Mouse (Mus musculus) E14TG2a.4 (cell line): Measurements from ENCODE around the gene Pnp.
A peak's percentile ranks its signal among the peaks of the same experiment; 100 is the strongest.
"Not testable (repeated sequence)": the region's sequence is repeated elsewhere in the genome, so short reads cannot be mapped to it uniquely, and the experiment has no call there.

Experiments used
- H3K27me3 ChIP-seq: 2 replicates; pipeline ENCODE4 v1.6.1; 2014; ENCODE audit warnings: low read length, control low read depth; ENCODE audit not compliant: insufficient read depth
- H3K36me3 ChIP-seq: 2 replicates; pipeline ENCODE4 v1.6.1; 2014; ENCODE audit warnings: low read length, control low read depth; ENCODE audit not compliant: insufficient read depth
- H3K4me1 ChIP-seq: replicated peaks from 2 replicates; pipeline ENCODE4 v1.6.1; 2014; ENCODE audit warnings: low read depth, low read length, control low read depth
- H3K4me3 ChIP-seq: replicated peaks from 2 replicates; pipeline ENCODE4 v1.5.1; 2014; ENCODE audit warnings: mild to moderate bottlenecking, low read length
- H3K9me3 ChIP-seq: 2 replicates; pipeline ENCODE4 v1.6.1; 2014; ENCODE audit warnings: low read length, control low read depth
- CTCF ChIP-seq: conservative IDR thresholded peaks from 2 replicates; pipeline ENCODE4 v1.5.1; 2014; ENCODE audit warnings: low read length
- NANOG ChIP-seq: IDR thresholded peaks from 2 replicates; pipeline ENCODE4 v1.6.1; 2014; ENCODE audit warnings: borderline replicate concordance, low read length, mixed read lengths
- POU5F1 ChIP-seq: IDR thresholded peaks from 2 replicates; pipeline ENCODE4 v1.6.1; 2014; ENCODE audit warnings: low read length, borderline replicate concordance

Gene Pnp

DNA sequence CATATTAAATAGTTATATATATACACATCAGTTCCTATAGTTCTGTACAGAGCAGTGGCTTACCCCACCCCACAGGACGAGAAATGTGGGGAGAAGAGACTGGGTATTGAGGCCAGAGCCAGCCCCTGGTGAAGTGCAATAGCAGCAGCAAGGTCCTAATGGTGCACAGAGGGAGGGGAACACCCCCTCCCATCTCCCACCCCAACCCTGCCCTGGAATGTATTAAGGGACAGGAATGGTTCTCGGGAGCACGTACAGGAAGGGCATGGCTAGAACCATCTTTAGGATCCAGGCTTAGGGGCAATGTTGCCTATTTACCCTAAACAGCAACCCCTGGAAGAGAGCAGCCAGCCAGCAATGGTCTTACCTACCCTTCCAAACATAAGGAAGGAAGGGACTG lies 3.5 kb upstream of the Pnp start:
- peaks cover 44% of the 10 kb centered on the region for H3K36me3 ChIP-seq
- peak overlapping the region; percentile 97 for H3K4me3 ChIP-seq
- no peaks in the 10 kb centered on the region for H3K9me3 ChIP-seq
- no peak for TF ChIP-seq NANOG
- TF ChIP-seq POU5F1: no peak
- TF ChIP-seq CTCF: no peak
- no peaks in the 10 kb centered on the region for H3K27me3 ChIP-seq
- peaks cover 57% of the 10 kb centered on the region for H3K4me1 ChIP-seq

DNA sequence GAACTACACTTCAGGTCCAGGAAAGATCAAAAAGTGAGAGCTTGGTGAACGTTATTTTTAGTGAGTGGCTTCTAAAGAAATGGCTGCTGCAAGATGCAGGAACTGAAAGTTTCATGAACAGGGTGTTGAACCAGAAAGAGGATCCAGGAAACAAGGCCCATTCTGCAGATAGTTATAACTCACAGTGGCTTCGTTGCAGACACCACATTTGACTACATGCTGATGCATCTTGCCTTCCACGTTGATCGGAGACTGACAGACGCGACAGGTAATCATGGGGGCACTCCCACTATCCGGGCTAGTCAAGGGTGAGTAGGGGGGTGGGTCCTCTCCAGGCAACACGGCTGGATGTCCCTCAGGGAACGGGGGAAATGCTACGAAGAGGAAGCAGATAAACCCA lies 931 bp upstream of the Pnp start:
- H3K4me3 ChIP-seq: peak overlapping the region; percentile 97
- no peaks in the 10 kb centered on the region for H3K9me3 ChIP-seq
- TF ChIP-seq NANOG (no peak), POU5F1 (no peak), CTCF (no peak)
- H3K4me1 ChIP-seq: peaks cover 67% of the 10 kb centered on the region
- peaks cover 53% of the 10 kb centered on the region for H3K36me3 ChIP-seq
- no peaks in the 10 kb centered on the region for H3K27me3 ChIP-seq

DNA sequence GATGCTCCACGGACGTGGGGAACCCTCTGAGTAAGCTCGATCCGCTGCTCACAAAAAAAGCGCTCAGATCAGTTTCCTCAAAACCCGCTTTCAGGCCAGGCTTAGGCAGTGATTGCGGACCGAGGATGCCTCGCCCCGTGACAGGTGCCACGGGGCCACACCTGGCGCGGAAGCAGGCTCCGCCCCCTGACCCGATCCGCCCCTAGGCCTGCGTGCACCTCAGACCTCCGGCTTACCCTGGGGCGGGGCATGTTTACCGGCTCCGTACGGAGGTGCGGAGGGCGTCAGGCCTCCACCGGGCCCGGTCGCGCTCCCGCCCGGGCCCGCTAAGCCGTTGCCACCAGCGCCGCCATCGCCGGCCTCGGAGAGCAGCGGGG lies 517 bp upstream of the Pnp start:
- H3K9me3 ChIP-seq: no peaks in the 10 kb centered on the region
- TF ChIP-seq NANOG (no peak), POU5F1 (no peak), CTCF (no peak)

GRCm38 (mm10) chr14:50931493-50932020 lies 675 bp downstream of the Pnp start:
- no peaks in the 10 kb centered on the region for H3K9me3 ChIP-seq
- peaks cover 47% of the 10 kb centered on the region for H3K36me3 ChIP-seq
- H3K27me3 ChIP-seq: no peaks in the 10 kb centered on the region
- peak overlapping the region; percentile 83 for H3K4me3 ChIP-seq
- H3K4me1 ChIP-seq: peaks cover 67% of the 10 kb centered on the region
- no peak for TF ChIP-seq CTCF
- no peak for TF ChIP-seq POU5F1
- no peak for TF ChIP-seq NANOG

More for the DNA sequence above, 517 bp upstream of the Pnp start:
- Histone ChIP-seq H3K27me3 (no peaks in the 10 kb centered on the region), H3K4me1 (peaks cover 72% of the 10 kb centered on the region), H3K36me3 (peaks cover 53% of the 10 kb centered on the region), H3K4me3 (peak overlapping the region; percentile 97)

DNA sequence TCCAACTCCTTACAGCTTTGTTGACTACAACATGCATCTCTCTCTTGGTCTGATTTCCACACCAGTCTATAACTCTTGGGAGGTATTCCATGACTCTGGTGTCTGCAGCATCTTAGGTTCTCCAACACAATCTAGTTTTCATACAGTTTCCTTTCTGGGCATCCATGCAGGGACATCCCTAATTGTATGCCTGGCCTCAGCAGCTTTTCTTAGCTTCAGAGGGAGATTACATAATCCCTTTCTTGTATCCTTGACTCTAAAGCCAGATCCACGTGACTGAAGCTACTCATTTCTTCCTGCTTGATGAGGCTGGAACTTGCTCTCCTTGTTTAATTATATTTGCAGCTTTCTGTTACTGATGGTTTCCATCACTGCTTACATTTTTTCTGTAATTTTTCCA lies 5.8 kb downstream of the Pnp start:
- Histone ChIP-seq H3K36me3 (peaks cover 23% of the 10 kb centered on the region), H3K27me3 (no peaks in the 10 kb centered on the region), H3K9me3 (no peaks in the 10 kb centered on the region), H3K4me1 (peaks cover 65% of the 10 kb centered on the region), H3K4me3 (no peak overlapping the region)
- TF ChIP-seq CTCF: no peak
- no peak for TF ChIP-seq NANOG
- no peak for TF ChIP-seq POU5F1

- no peak for TF ChIP-seq CTCF
- peak; percentile 78 for TF ChIP-seq NANOG
- no peak for TF ChIP-seq POU5F1
- Histone ChIP-seq H3K4me1 (peaks cover 53% of the 10 kb centered on the region), H3K4me3 (peak overlapping the region; percentile 73), H3K27me3 (no peaks in the 10 kb centered on the region), H3K36me3 (peaks cover 23% of the 10 kb centered on the region), H3K9me3 (no peaks in the 10 kb centered on the region)
Observed at GRCm38 (mm10) chr14:50938119-50938908, 7.4 kb downstream of the Pnp start.

- H3K4me1 ChIP-seq: peaks cover 51% of the 10 kb centered on the region
- no peaks in the 10 kb centered on the region for H3K27me3 ChIP-seq
- no peaks in the 10 kb centered on the region for H3K9me3 ChIP-seq
- peak overlapping the region; percentile 73 for H3K4me3 ChIP-seq
- TF ChIP-seq CTCF (no peak), NANOG (no peak), POU5F1 (no peak)
- peaks cover 22% of the 10 kb centered on the region for H3K36me3 ChIP-seq
Observed at GRCm38 (mm10) chr14:50938940-50939339, 8.1 kb downstream of the Pnp start.

GRCm38 (mm10) chr14:50943932-50944667 lies 13.2 kb downstream of the Pnp start, which contains the start of gene Gm49342:
Gene Gm49342, plus strand, starts transcription at chr14:50944517.
- no peaks in the 10 kb centered on the region for H3K27me3 ChIP-seq
- no peak for TF ChIP-seq POU5F1
- no peak for TF ChIP-seq CTCF
- TF ChIP-seq NANOG: no peak
- peaks cover 10% of the 10 kb centered on the region for H3K4me1 ChIP-seq
- H3K36me3 ChIP-seq: peaks cover 3% of the 10 kb centered on the region
- H3K9me3 ChIP-seq: no peaks in the 10 kb centered on the region
- peak within 1 kb of the TSS; percentile 79 for H3K4me3 ChIP-seq

DNA sequence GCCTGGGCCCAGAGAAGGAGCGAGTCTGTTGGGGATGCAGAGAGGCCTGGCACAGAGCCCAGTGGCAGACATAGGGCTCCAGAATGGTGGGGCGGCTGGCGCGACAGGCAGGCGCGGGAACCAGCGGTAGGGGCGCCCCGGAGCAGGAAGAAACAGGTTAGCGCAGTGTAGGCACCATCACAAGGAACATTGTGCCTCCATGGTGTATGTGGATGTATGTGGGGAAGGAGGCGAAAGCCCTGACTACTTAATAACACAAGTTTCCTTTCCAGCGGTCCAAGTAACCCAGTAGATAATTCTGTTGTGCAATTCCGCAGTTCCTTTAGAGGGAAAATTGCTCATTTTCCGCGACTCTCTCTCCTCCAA lies 13.8 kb downstream of the Pnp start:
- not testable (repeated sequence) for H3K27me3 ChIP-seq

DNA sequence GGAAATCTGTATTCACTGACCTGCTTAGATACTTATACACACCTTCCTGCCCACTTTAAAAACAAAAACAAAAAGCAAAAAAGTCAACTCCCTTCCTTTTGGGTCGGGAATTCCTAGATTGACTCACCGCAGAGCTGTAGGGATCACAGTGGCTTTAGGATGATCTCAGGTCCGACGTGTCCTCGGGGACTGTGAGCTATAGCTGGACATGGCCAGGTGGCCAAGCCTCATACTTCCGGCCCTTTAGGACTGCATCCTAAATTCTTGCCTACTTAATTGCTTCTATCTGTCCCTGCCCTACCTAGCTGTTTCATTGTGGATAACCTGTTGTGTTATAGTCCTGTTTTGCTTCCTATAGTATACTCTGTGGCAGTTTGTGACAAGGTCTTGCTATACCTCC lies 14.2 kb downstream of the Pnp start:
- not testable (repeated sequence) for H3K27me3 ChIP-seq, H3K36me3 ChIP-seq, H3K4me1 ChIP-seq, H3K9me3 ChIP-seq
- peak overlapping the region; percentile 79 for H3K4me3 ChIP-seq

More for the DNA sequence above, 13.8 kb downstream of the Pnp start:
- H3K4me1 ChIP-seq, H3K36me3 ChIP-seq, H3K9me3 ChIP-seq: not testable (repeated sequence)
- peak overlapping the region; percentile 79 for H3K4me3 ChIP-seq

DNA sequence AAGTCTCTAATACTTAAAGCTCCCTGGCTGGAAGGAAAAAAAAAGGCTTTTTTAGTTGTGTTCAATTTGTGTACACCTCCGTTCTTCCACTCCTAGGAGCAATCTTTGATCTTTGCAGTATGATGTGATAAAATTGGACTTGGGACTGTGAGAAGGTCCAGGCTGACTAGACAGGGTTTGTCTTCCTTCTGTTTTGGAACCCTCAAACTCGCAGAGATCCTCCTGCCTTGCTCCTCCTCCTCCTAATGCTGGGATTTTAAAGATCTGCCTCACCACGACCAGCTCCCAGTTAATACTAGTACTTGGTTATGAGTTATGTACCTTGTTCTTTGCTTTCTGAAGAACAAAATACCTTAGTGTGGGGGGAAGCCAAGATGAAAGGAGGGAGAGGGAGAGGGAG lies 14.6 kb downstream of the Pnp start:
- H3K36me3 ChIP-seq, H3K4me1 ChIP-seq, H3K27me3 ChIP-seq, H3K9me3 ChIP-seq: not testable (repeated sequence)
- H3K4me3 ChIP-seq: peak overlapping the region; percentile 79
